Mouse (Mus musculus) cerebellum, adult 11 months (tissue): ENCODE data around the gene Tmem179b.

Source experiments
- DNase-seq: peaks from one replicate; pipeline ENCODE4 v3.0.0; 2022

Gene Tmem179b

GRCm38 (mm10) chr19:8774086-8774835, at the start of gene Tmem179b:
Gene Tmem179b, minus strand, starts transcription at chr19:8774467.
- DNase-seq = peak; percentile 96

- peak; percentile 56 for DNase-seq
Measured at GRCm38 (mm10) chr19:8822696-8823095, 48.4 kb upstream of the Tmem179b start.

- no peak for DNase-seq
Measured at GRCm38 (mm10) chr19:8821146-8821545, 46.9 kb upstream of the Tmem179b start.

- no peak for DNase-seq
Measured at GRCm38 (mm10) chr19:8820424-8820956, 46.2 kb upstream of the Tmem179b start.

GRCm38 (mm10) chr19:8819596-8820423, 45.5 kb upstream of the Tmem179b start, which contains the start of gene Hnrnpul2:
Gene Hnrnpul2, plus strand, starts transcription at chr19:8820010.
- DNase-seq = peak; percentile 98

- peak; percentile 94 for DNase-seq
Measured at GRCm38 (mm10) chr19:8818801-8819595, 44.7 kb upstream of the Tmem179b start, which contains the start of gene Ttc9c. Gene Ttc9c, minus strand, starts transcription at chr19:8819333.

- DNase-seq = no peak
Measured at GRCm38 (mm10) chr19:8818301-8818798, 44.1 kb upstream of the Tmem179b start.

GRCm38 (mm10) chr19:8817001-8817400, 42.7 kb upstream of the Tmem179b start:
- no peak for DNase-seq

GRCm38 (mm10) chr19:8815812-8816211, 41.5 kb upstream of the Tmem179b start:
- DNase-seq = no peak

GRCm38 (mm10) chr19:8806810-8807209, 32.5 kb upstream of the Tmem179b start:
- no peak for DNase-seq

GRCm38 (mm10) chr19:8803879-8804660, 29.8 kb upstream of the Tmem179b start:
- no peak for DNase-seq

- DNase-seq = no peak
Measured at GRCm38 (mm10) chr19:8803204-8803780, 29.0 kb upstream of the Tmem179b start.

GRCm38 (mm10) chr19:8802130-8802821, 28.0 kb upstream of the Tmem179b start, which contains the start of gene Zbtb3:
Gene Zbtb3, plus strand, starts transcription at chr19:8802555.
- DNase-seq = peak; percentile 94

- no peak for DNase-seq
Measured at GRCm38 (mm10) chr19:8798947-8799315, 24.7 kb upstream of the Tmem179b start.

- DNase-seq = peak; percentile 86
Measured at GRCm38 (mm10) chr19:8798264-8798946, 24.1 kb upstream of the Tmem179b start, which contains the start of gene Polr2g. Gene Polr2g, minus strand, starts transcription at chr19:8798577.

GRCm38 (mm10) chr19:8790171-8790570, 15.9 kb upstream of the Tmem179b start:
- DNase-seq = no peak

GRCm38 (mm10) chr19:8789171-8789570, 14.9 kb upstream of the Tmem179b start:
- no peak for DNase-seq

- no peak for DNase-seq
Measured at GRCm38 (mm10) chr19:8788521-8788920, 14.3 kb upstream of the Tmem179b start.

- peak; percentile 88 for DNase-seq
Measured at GRCm38 (mm10) chr19:8786008-8786781, 11.9 kb upstream of the Tmem179b start, which contains the start of gene Taf6l. Gene Taf6l, minus strand, starts transcription at chr19:8786417.
